Mouse (Mus musculus) frontal cortex, postnatal 36 days (tissue): ENCODE measurements at regions not wholly inside any gene's neighbourhood (a gene's known extent, or its start where the extent isn't known, plus 50 kb on each side); places are given as distances from the start of the nearest gene placed in this dataset.

ENCODE experiments used
- DNase-seq, 2 experiments: peaks; one replicate each; pipeline ENCODE4 v3.0.0; 2022; ENCODE audit warnings: low spot score in 2 of 2

GRCm38 (mm10) chr1:143946933-143947332 is 57.0 kb downstream of the Rgs2 start:
- DNase-seq = no peak

- DNase-seq = peak in 1 of 2 experiments; percentile 15
These were observed 62.5 kb downstream of the Rgs2 start for GRCm38 (mm10) chr1:143941465-143941864.

- DNase-seq = peak in 1 of 2 experiments; percentile 17
These were observed 64.5 kb downstream of the Rgs2 start for GRCm38 (mm10) chr1:143939511-143939910.

- peak in 1 of 2 experiments; percentile 24 for DNase-seq
These were observed 65.4 kb downstream of the Rgs2 start for GRCm38 (mm10) chr1:143938569-143938968.

GRCm38 (mm10) chr1:143930798-143931197 is 73.2 kb downstream of the Rgs2 start:
- no peak for DNase-seq

GRCm38 (mm10) chr1:143929567-143930165 is 74.3 kb downstream of the Rgs2 start:
- DNase-seq = no peak

- DNase-seq = no peak
These were observed 81.5 kb downstream of the Rgs2 start for GRCm38 (mm10) chr1:143922499-143922898.

GRCm38 (mm10) chr1:143920256-143920655 is 83.7 kb downstream of the Rgs2 start:
- no peak for DNase-seq

GRCm38 (mm10) chr1:143918949-143919348 is 85.0 kb downstream of the Rgs2 start:
- no peak for DNase-seq

GRCm38 (mm10) chr1:143918146-143918774 is 85.7 kb downstream of the Rgs2 start:
- DNase-seq = no peak

- peak; percentile 53 to 78 for DNase-seq
These were observed 86.3 kb downstream of the Rgs2 start for GRCm38 (mm10) chr1:143917623-143918022.

- DNase-seq = no peak
These were observed 87.4 kb downstream of the Rgs2 start for GRCm38 (mm10) chr1:143916587-143916986.

- DNase-seq = no peak
These were observed 91.4 kb downstream of the Rgs2 start for GRCm38 (mm10) chr1:143912586-143912985.

GRCm38 (mm10) chr1:143911230-143911629 is 92.7 kb downstream of the Rgs2 start:
- DNase-seq = no peak

- DNase-seq = no peak
These were observed 93.4 kb downstream of the Rgs2 start for GRCm38 (mm10) chr1:143910530-143910929.

GRCm38 (mm10) chr1:143907312-143907711 is 96.6 kb downstream of the Rgs2 start:
- DNase-seq = no peak

- no peak for DNase-seq
These were observed 97.1 kb downstream of the Rgs2 start for GRCm38 (mm10) chr1:143906881-143907280.

- DNase-seq = peak; percentile 38 to 77
These were observed 100.0 kb downstream of the Rgs2 start for GRCm38 (mm10) chr1:143903985-143904384.

- DNase-seq = no peak
These were observed 100.7 kb downstream of the Rgs2 start for GRCm38 (mm10) chr1:143903234-143903633.

GRCm38 (mm10) chr1:143901127-143901920 is 102.6 kb downstream of the Rgs2 start:
- no peak for DNase-seq

- no peak for DNase-seq
These were observed 111.4 kb downstream of the Uchl5 start for GRCm38 (mm10) chr1:143888510-143888909.

- DNase-seq = no peak
These were observed 111.0 kb downstream of the Uchl5 start for GRCm38 (mm10) chr1:143888065-143888464.

GRCm38 (mm10) chr1:143886014-143886413 is 108.9 kb downstream of the Uchl5 start:
- no peak for DNase-seq
